Mouse (Mus musculus): ENCODE data around the gene Tanc1. TPM values are rescaled to one million over a fixed set of nuclear protein-coding genes. Genes with fewer than 3 reads are reported as not detected.

Tanc1 gene
- polyA plus RNA-seq, 1 experiment from 2014 or later = 29.8 TPM

- peak overlapping the region; percentile 75 for H3K27ac ChIP-seq
- peak; percentile 73 for ATAC-seq (replicated peaks; ENCODE audit: low FRiP score, low read depth)
- H3K9me3 ChIP-seq (replicated peaks; ENCODE audit: low read length) = no peaks in the 10 kb centered on the region
- 17% methylated on average over 14 of the region's 14 CpGs for WGBS
- H3K36me3 ChIP-seq (ENCODE audit: insufficient read depth, low read length) = peaks cover 32% of the 10 kb centered on the region; the same call in 1 of the 2 replicates
- peak; percentile 89 for DNase-seq (ENCODE audit: low spot score)
- no peaks in the 10 kb centered on the region for H3K27me3 ChIP-seq (ENCODE audit: insufficient read depth, low read length)
- H3K4me1 ChIP-seq (replicated peaks; ENCODE audit: insufficient read depth, low read length) = peaks cover 21% of the 10 kb centered on the region
- H3K4me2 ChIP-seq (ENCODE audit: low read length) = 0 out of 2 replicates have a peak overlapping the region, but pooled peaks have one; percentile 4
- no peak for TF ChIP-seq CTCF (IDR thresholded peaks at IDR 0.05; ENCODE audit: low read depth)
- H3K9ac ChIP-seq (ENCODE audit: low read depth, low read length) = 0 out of 2 replicates have a peak overlapping the region, but pooled peaks have one; percentile 2
- H3K4me3 ChIP-seq (replicated peaks; ENCODE audit: low read depth, low read length) = no peak overlapping the region
Observed at GRCm38 (mm10) chr2:59828777-59829508, 217.1 kb downstream of the Tanc1 start.

GRCm38 (mm10) chr2:59829718-59830117 is 217.9 kb downstream of the Tanc1 start:
- H3K4me3 ChIP-seq (replicated peaks; ENCODE audit: low read depth, low read length) = no peak overlapping the region
- DNase-seq (ENCODE audit: low spot score) (peak; percentile 12), ATAC-seq (replicated peaks; ENCODE audit: low FRiP score, low read depth) (no peak)
- peaks cover 21% of the 10 kb centered on the region for H3K4me1 ChIP-seq (replicated peaks; ENCODE audit: insufficient read depth, low read length)
- no peak overlapping the region for H3K9ac ChIP-seq (ENCODE audit: low read depth, low read length)
- TF ChIP-seq CTCF (IDR thresholded peaks at IDR 0.05; ENCODE audit: low read depth) = no peak
- no peaks in the 10 kb centered on the region for H3K9me3 ChIP-seq (replicated peaks; ENCODE audit: low read length)
- peaks cover 35% of the 10 kb centered on the region; the same call in 1 of the 2 replicates for H3K36me3 ChIP-seq (ENCODE audit: insufficient read depth, low read length)
- peak overlapping the region; percentile 75 for H3K27ac ChIP-seq
- H3K27me3 ChIP-seq (ENCODE audit: insufficient read depth, low read length) = no peaks in the 10 kb centered on the region
- 62% methylated on average over 7 of the region's 7 CpGs for WGBS
- H3K4me2 ChIP-seq (ENCODE audit: low read length) = no peak overlapping the region

- H3K4me3 ChIP-seq (replicated peaks; ENCODE audit: low read depth, low read length) = no peak overlapping the region
- DNase-seq (ENCODE audit: low spot score) = peak; percentile 80
- H3K36me3 ChIP-seq (ENCODE audit: insufficient read depth, low read length) = peaks cover 38% of the 10 kb centered on the region
- whole genome bisulfite sequencing = 26% methylated on average over 9 of the region's 9 CpGs
- TF ChIP-seq CTCF (IDR thresholded peaks at IDR 0.05; ENCODE audit: low read depth) = peak; percentile 59
- H3K9me3 ChIP-seq (replicated peaks; ENCODE audit: low read length) = no peaks in the 10 kb centered on the region
- H3K27ac ChIP-seq = peak overlapping the region; percentile 75; the same call in 1 of the 2 replicates
- ATAC-seq (replicated peaks; ENCODE audit: low FRiP score, low read depth) = peak; percentile 57
- H3K9ac ChIP-seq (ENCODE audit: low read depth, low read length) = no peak overlapping the region
- H3K4me2 ChIP-seq (ENCODE audit: low read length) = no peak overlapping the region
- peaks cover 21% of the 10 kb centered on the region for H3K4me1 ChIP-seq (replicated peaks; ENCODE audit: insufficient read depth, low read length)
- no peaks in the 10 kb centered on the region for H3K27me3 ChIP-seq (ENCODE audit: insufficient read depth, low read length)
Observed at GRCm38 (mm10) chr2:59830151-59830550, 218.3 kb downstream of the Tanc1 start.

GRCm38 (mm10) chr2:59830940-59831339 is 219.1 kb downstream of the Tanc1 start:
- WGBS = 80% methylated on average over 5 of the region's 5 CpGs
- Histone ChIP-seq H3K9ac (ENCODE audit: low read depth, low read length) (no peak overlapping the region), H3K9me3 (replicated peaks; ENCODE audit: low read length) (no peaks in the 10 kb centered on the region), H3K27ac (no peak overlapping the region), H3K27me3 (ENCODE audit: insufficient read depth, low read length) (no peaks in the 10 kb centered on the region), H3K4me1 (replicated peaks; ENCODE audit: insufficient read depth, low read length) (peaks cover 21% of the 10 kb centered on the region), H3K4me2 (ENCODE audit: low read length) (no peak overlapping the region), H3K36me3 (ENCODE audit: insufficient read depth, low read length) (peaks cover 46% of the 10 kb centered on the region), H3K4me3 (replicated peaks; ENCODE audit: low read depth, low read length) (no peak overlapping the region)
- ATAC-seq (replicated peaks; ENCODE audit: low FRiP score, low read depth) = no peak
- TF ChIP-seq CTCF (IDR thresholded peaks at IDR 0.05; ENCODE audit: low read depth) = no peak
- DNase-seq (ENCODE audit: low spot score) = no peak

GRCm38 (mm10) chr2:59831831-59832230 is 220.0 kb downstream of the Tanc1 start:
- Histone ChIP-seq H3K4me3 (replicated peaks; ENCODE audit: low read depth, low read length) (no peak overlapping the region), H3K4me1 (replicated peaks; ENCODE audit: insufficient read depth, low read length) (peaks cover 21% of the 10 kb centered on the region), H3K36me3 (ENCODE audit: insufficient read depth, low read length) (peaks cover 49% of the 10 kb centered on the region), H3K9ac (ENCODE audit: low read depth, low read length) (no peak overlapping the region), H3K27me3 (ENCODE audit: insufficient read depth, low read length) (no peaks in the 10 kb centered on the region), H3K4me2 (ENCODE audit: low read length) (no peak overlapping the region), H3K9me3 (replicated peaks; ENCODE audit: low read length) (no peaks in the 10 kb centered on the region), H3K27ac (no peak overlapping the region)
- no peak for TF ChIP-seq CTCF (IDR thresholded peaks at IDR 0.05; ENCODE audit: low read depth)
- no peak for ATAC-seq (replicated peaks; ENCODE audit: low FRiP score, low read depth)
- WGBS = 82% methylated on average over 7 of the region's 7 CpGs
- DNase-seq (ENCODE audit: low spot score) = no peak

GRCm38 (mm10) chr2:59838825-59839224 is 227.0 kb downstream of the Tanc1 start:
- H3K4me3 ChIP-seq (replicated peaks; ENCODE audit: low read depth, low read length) = no peak overlapping the region
- H3K27ac ChIP-seq = peak overlapping the region; percentile 73
- H3K27me3 ChIP-seq (ENCODE audit: insufficient read depth, low read length) = no peaks in the 10 kb centered on the region
- ATAC-seq (replicated peaks; ENCODE audit: low FRiP score, low read depth) (no peak), DNase-seq (ENCODE audit: low spot score) (peak; percentile 41)
- no peak overlapping the region for H3K4me2 ChIP-seq (ENCODE audit: low read length)
- H3K9ac ChIP-seq (ENCODE audit: low read depth, low read length) = no peak overlapping the region
- no peak for TF ChIP-seq CTCF (IDR thresholded peaks at IDR 0.05; ENCODE audit: low read depth)
- peaks cover 73% of the 10 kb centered on the region for H3K36me3 ChIP-seq (ENCODE audit: insufficient read depth, low read length)
- no peaks in the 10 kb centered on the region for H3K4me1 ChIP-seq (replicated peaks; ENCODE audit: insufficient read depth, low read length)
- WGBS = 70% methylated on average over 8 of the region's 8 CpGs
- H3K9me3 ChIP-seq (replicated peaks; ENCODE audit: low read length) = no peaks in the 10 kb centered on the region

Data from kidney, postnatal 0 days (tissue).